Mouse (Mus musculus) CH12.LX (cell line): ENCODE measurements around the gene Cdk15. TPM values are rescaled to one million over a fixed set of nuclear protein-coding genes. Genes with fewer than 3 reads are reported as not detected.

Experiments used
- DNase-seq: peaks from one replicate; pipeline ENCODE4 v3.0.0-alpha.2; 2013; ENCODE audit errors: extremely low read depth
- H3K27ac ChIP-seq: 2 replicates; pipeline ENCODE4 v1.5.1; 2012; ENCODE audit warnings: low read depth, mild to moderate bottlenecking, control low read depth, moderate library complexity; ENCODE audit not compliant: insufficient read depth
- H3K27me3 ChIP-seq: replicated peaks from 2 replicates; pipeline ENCODE3; 2012; ENCODE audit warnings: inconsistent platforms
- H3K36me3 ChIP-seq, 2 experiments: replicated peaks in 1 of 2; 2 replicates each; pipeline versions ENCODE3 to v1.6.1; 2012; ENCODE audit warnings: inconsistent platforms in 1 of 2, low read length in 1 of 2, mild to moderate bottlenecking in 1 of 2, mixed read lengths in 1 of 2, moderate library complexity in 1 of 2; ENCODE audit not compliant: control insufficient read depth in 1 of 2, insufficient read depth in 1 of 2
- H3K4me1 ChIP-seq, 2 experiments: 2 replicates each; pipeline ENCODE4 v1.6.1; 2012; ENCODE audit warnings: inconsistent platforms in 1 of 2, moderate library complexity in 1 of 2; ENCODE audit not compliant: insufficient read depth in 2 of 2, control insufficient read depth in 1 of 2
- H3K4me2 ChIP-seq: 2 replicates; pipeline ENCODE4 v1.6.1; 2012; ENCODE audit warnings: low read depth, mild to moderate bottlenecking, control low read depth; ENCODE audit not compliant: poor library complexity, insufficient read depth, severe bottlenecking
- H3K4me3 ChIP-seq, 3 experiments: fragments of 150-350 bp in 1 of 3; sonication (generic) in 1 of 3; replicated peaks in 1 of 3; 2 replicates each; pipeline versions ENCODE3 to v1.5.1; 2011 to 2012; ENCODE audit warnings: low read depth in 2 of 3, low read length in 2 of 3, mild to moderate bottlenecking in 2 of 3, moderate library complexity in 2 of 3, control low read depth in 1 of 3, improper control_type of control experiment in 1 of 3, inconsistent platforms in 1 of 3, mixed read lengths in 1 of 3; ENCODE audit not compliant: poor library complexity in 1 of 3
- H3K79me2 ChIP-seq: replicated peaks from 2 replicates; pipeline ENCODE4 v1.6.1; 2012; ENCODE audit warnings: mild to moderate bottlenecking, moderate library complexity; ENCODE audit not compliant: control insufficient read depth, poor library complexity, insufficient read depth, severe bottlenecking; ENCODE audit errors: extremely low read depth
- H3K9ac ChIP-seq: 2 replicates; pipeline ENCODE4 v1.6.1; 2012; ENCODE audit warnings: low read depth, mild to moderate bottlenecking, control low read depth, moderate library complexity; ENCODE audit not compliant: insufficient read depth
- H3K9me3 ChIP-seq: replicated peaks from 2 replicates; pipeline ENCODE3; 2012; ENCODE audit warnings: low read length, inconsistent platforms, mixed read lengths
- CHD1 ChIP-seq: IDR thresholded peaks from 2 replicates; pipeline ENCODE4 v1.6.1; 2012; ENCODE audit warnings: low read depth, low read length, improper control_type of control experiment, inconsistent platforms
- E2F4 ChIP-seq: IDR thresholded peaks from 2 replicates; pipeline ENCODE4 v1.6.1; 2011; ENCODE audit warnings: low read depth, low read length, improper control_type of control experiment; ENCODE audit not compliant: insufficient replicate concordance
- ELF1 ChIP-seq: IDR thresholded peaks from 2 replicates; pipeline ENCODE4 v1.6.1; 2014; ENCODE audit warnings: low read depth, mild to moderate bottlenecking, inconsistent platforms, low read length, improper control_type of control experiment
- ETS1 ChIP-seq: conservative IDR thresholded peaks from 2 replicates; pipeline ENCODE4 v1.6.1; 2012; ENCODE audit warnings: low read depth, mild to moderate bottlenecking, inconsistent platforms, low read length, improper control_type of control experiment, moderate library complexity
- GABPA ChIP-seq: IDR thresholded peaks from 2 replicates; pipeline ENCODE4 v1.6.1; 2012; ENCODE audit warnings: low read depth, low read length, improper control_type of control experiment, inconsistent platforms; ENCODE audit not compliant: insufficient replicate concordance
- HCFC1 ChIP-seq: IDR thresholded peaks from 2 replicates; pipeline ENCODE4 v1.6.1; 2012; ENCODE audit warnings: low read depth, mild to moderate bottlenecking, inconsistent platforms, low read length, improper control_type of control experiment
- JUN ChIP-seq: IDR thresholded peaks from 2 replicates; pipeline ENCODE4 v1.6.1; 2011; ENCODE audit warnings: low read depth, mild to moderate bottlenecking, low read length, improper control_type of control experiment, moderate library complexity; ENCODE audit not compliant: insufficient read depth
- JUND ChIP-seq: conservative IDR thresholded peaks from 2 replicates; pipeline ENCODE4 v1.6.1; 2011; ENCODE audit warnings: low read depth, low read length, improper control_type of control experiment
- MAFK ChIP-seq: IDR thresholded peaks from 2 replicates; pipeline ENCODE4 v1.6.1; 2011; ENCODE audit warnings: low read length, improper control_type of control experiment; ENCODE audit not compliant: insufficient replicate concordance
- MAZ ChIP-seq: IDR thresholded peaks from 2 replicates; pipeline ENCODE4 v1.6.1; 2012; ENCODE audit warnings: low read depth, mild to moderate bottlenecking, inconsistent platforms, low read length, improper control_type of control experiment, moderate library complexity
- MYC ChIP-seq: IDR thresholded peaks from 2 replicates; pipeline ENCODE4 v1.6.1; 2011; ENCODE audit warnings: low read depth, mild to moderate bottlenecking, improper control_type of control experiment, low read length
- NRF1 ChIP-seq: IDR thresholded peaks from 2 replicates; pipeline ENCODE4 v1.6.1; 2014; ENCODE audit warnings: low read depth, mild to moderate bottlenecking, inconsistent platforms, low read length, improper control_type of control experiment, moderate library complexity
- POLR2A ChIP-seq: IDR thresholded peaks from 2 replicates; pipeline ENCODE4 v1.6.1; 2011; ENCODE audit warnings: low read depth, mild to moderate bottlenecking, improper control_type of control experiment, low read length
- POLR2AphosphoS2 ChIP-seq: IDR thresholded peaks from 2 replicates; pipeline ENCODE4 v1.6.1; 2011; ENCODE audit warnings: low read depth, low read length, improper control_type of control experiment
- RAD21 ChIP-seq: IDR thresholded peaks from 2 replicates; pipeline ENCODE4 v1.6.1; 2011; ENCODE audit warnings: low read depth, mild to moderate bottlenecking, low read length, improper control_type of control experiment, moderate library complexity
- SMC3 ChIP-seq: IDR thresholded peaks from 2 replicates; pipeline ENCODE4 v1.6.1; 2011; ENCODE audit warnings: low read depth, low read length, improper control_type of control experiment
- TCF12 ChIP-seq: IDR thresholded peaks from 2 replicates; pipeline ENCODE4 v1.6.1; 2014; ENCODE audit warnings: low read depth, mild to moderate bottlenecking, inconsistent platforms, low read length, improper control_type of control experiment
- USF1 ChIP-seq: IDR thresholded peaks from 2 replicates; pipeline ENCODE4 v1.6.1; 2014; ENCODE audit warnings: low read depth, mild to moderate bottlenecking, inconsistent platforms, low read length, improper control_type of control experiment
- USF2 ChIP-seq: conservative IDR thresholded peaks from 2 replicates; pipeline ENCODE4 v1.6.1; 2011; ENCODE audit warnings: low read depth, low read length, improper control_type of control experiment
- ZC3H11A ChIP-seq: IDR thresholded peaks from 2 replicates; pipeline ENCODE4 v1.6.1; 2012; ENCODE audit warnings: low read depth, mild to moderate bottlenecking, inconsistent platforms, low read length, improper control_type of control experiment
- ZMIZ1 ChIP-seq: IDR thresholded peaks from 2 replicates; pipeline ENCODE4 v1.6.1; 2012; ENCODE audit warnings: low read depth, mild to moderate bottlenecking, inconsistent platforms, low read length, improper control_type of control experiment
- dilution Hi-C: fragments of 300-500 bp; cut with MboI; formaldehyde crosslinking; loops from 2 replicates; pipeline ENCODE4 v1.14.3; 2020; ENCODE audit warnings: low sequenced_read_pairs; ENCODE audit not compliant: extremely low pct_unique_long_range_greater_than_20kb, extremely low pct_ligation_motif_present
- in situ Hi-C: fragments of 300-500 bp; cut with MboI; formaldehyde crosslinking; loops from 3 replicates; pipeline ENCODE4 v1.14.3; 2019; ENCODE audit warnings: low sequenced_read_pairs, low pct_ligation_motif_present, low pct_unique_long_range_greater_than_20kb, mixed read lengths
- polyA plus RNA-seq: library from polyadenylated mRNA; unstranded; fragments of >175 nt; gene quantifications from 2 replicates; pipeline ENCODE4 v1.2.1, GENCODE M21; 2012; ENCODE audit warnings: low read depth; ENCODE audit not compliant: insufficient read length
- total RNA-seq, 2 experiments: library from RNA; depleted of rRNA; stranded (reverse); fragments of 300-350 nt in 1 of 2; fragments of >200 nt in 1 of 2; gene quantifications; 2 replicates each; pipeline ENCODE4 v1.2.3; 2012 to 2014

The Cdk15 gene
- total and polyA plus RNA-seq, 3 experiments: 0.13 TPM; not detected in 2

- in situ Hi-C loops: no loop called here
- H3K4me2 ChIP-seq: no peak overlapping the region
- dilution Hi-C loops: no loop called here
- no peak for TF ChIP-seq TCF12
- no peak for TF ChIP-seq GABPA
- TF ChIP-seq USF1: no peak
- no peak for TF ChIP-seq RAD21
- TF ChIP-seq POLR2A: no peak
- peaks cover 9% of the 10 kb centered on the region for H3K9me3 ChIP-seq
- H3K36me3 ChIP-seq: no peaks in the 10 kb centered on the region
- DNase-seq: no peak
- no peaks in the 10 kb centered on the region for H3K4me1 ChIP-seq
- no peaks in the 10 kb centered on the region for H3K27me3 ChIP-seq
- H3K79me2 ChIP-seq: no peaks in the 10 kb centered on the region
- H3K9ac ChIP-seq: no peak overlapping the region
- H3K4me3 ChIP-seq: no peak overlapping the region
- no peak overlapping the region for H3K27ac ChIP-seq
Observed at GRCm38 (mm10) chr1:59340814-59341588, 84.3 kb downstream of the Cdk15 start.

GRCm38 (mm10) chr1:59341697-59342096 is 85.0 kb downstream of the Cdk15 start:
- Histone ChIP-seq H3K4me3 (no peak overlapping the region), H3K27ac (no peak overlapping the region), H3K9me3 (peaks cover 9% of the 10 kb centered on the region), H3K36me3 (no peaks in the 10 kb centered on the region), H3K4me2 (no peak overlapping the region), H3K9ac (no peak overlapping the region), H3K4me1 (no peaks in the 10 kb centered on the region), H3K27me3 (no peaks in the 10 kb centered on the region), H3K79me2 (no peaks in the 10 kb centered on the region)
- dilution Hi-C loops: no loop called here
- no peak for TF ChIP-seq ZMIZ1
- no peak for TF ChIP-seq ELF1
- no peak for TF ChIP-seq POLR2AphosphoS2
- no peak for TF ChIP-seq USF2
- TF ChIP-seq NRF1: no peak
- no peak for TF ChIP-seq POLR2A
- TF ChIP-seq ETS1: no peak
- TF ChIP-seq E2F4: no peak
- in situ Hi-C loops: no loop called here
- DNase-seq: no peak

DNA sequence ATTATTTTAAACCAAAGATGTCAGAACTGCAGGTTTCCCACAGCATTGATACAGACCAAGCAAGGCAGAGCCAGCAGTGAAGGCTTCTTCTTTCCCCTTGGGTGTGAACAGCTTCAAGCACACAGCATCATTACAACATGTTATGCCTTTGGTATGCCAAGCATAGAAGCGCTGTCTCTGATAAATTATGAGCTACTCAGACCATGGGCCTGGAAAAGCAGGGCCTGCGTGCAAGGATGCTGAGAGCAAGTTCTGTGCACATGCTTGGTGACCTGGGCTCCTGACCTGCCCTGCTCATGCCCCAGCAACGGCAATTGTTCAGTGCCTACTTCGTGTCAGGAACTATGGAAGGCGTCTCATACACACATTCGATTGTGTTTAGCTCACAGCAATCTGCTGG is 85.4 kb downstream of the Cdk15 start:
- H3K9ac ChIP-seq: no peak overlapping the region
- H3K4me3 ChIP-seq: no peak overlapping the region
- no peaks in the 10 kb centered on the region for H3K36me3 ChIP-seq
- no peaks in the 10 kb centered on the region for H3K4me1 ChIP-seq
- H3K4me2 ChIP-seq: no peak overlapping the region
- H3K79me2 ChIP-seq: no peaks in the 10 kb centered on the region
- H3K9me3 ChIP-seq: peaks cover 9% of the 10 kb centered on the region
- no peak for DNase-seq
- H3K27me3 ChIP-seq: no peaks in the 10 kb centered on the region
- in situ Hi-C loops: no loop called here
- dilution Hi-C loops: no loop called here
- no peak for TF ChIP-seq MAFK
- TF ChIP-seq NRF1: no peak
- TF ChIP-seq POLR2AphosphoS2: no peak
- no peak for TF ChIP-seq E2F4
- TF ChIP-seq MYC: no peak
- no peak for TF ChIP-seq MAZ
- no peak for TF ChIP-seq ZC3H11A
- no peak for TF ChIP-seq JUN
- no peak for TF ChIP-seq HCFC1
- no peak for TF ChIP-seq JUND
- no peak for TF ChIP-seq CHD1
- TF ChIP-seq SMC3: no peak
- H3K27ac ChIP-seq: no peak overlapping the region
